Mouse (Mus musculus) neutrophil, adult 65 days (primary cell): ENCODE measurements around the gene Cldn22. TPM values are rescaled to one million over a fixed set of nuclear protein-coding genes. Genes with fewer than 3 reads are reported as not detected.

Experiments
- total RNA-seq: library from RNA; stranded (reverse); gene quantifications from 2 replicates; pipeline ENCODE4 v1.2.4, GENCODE M21; 2023

The Cldn22 gene
- total RNA-seq = not detected in 2 replicates

DNA sequence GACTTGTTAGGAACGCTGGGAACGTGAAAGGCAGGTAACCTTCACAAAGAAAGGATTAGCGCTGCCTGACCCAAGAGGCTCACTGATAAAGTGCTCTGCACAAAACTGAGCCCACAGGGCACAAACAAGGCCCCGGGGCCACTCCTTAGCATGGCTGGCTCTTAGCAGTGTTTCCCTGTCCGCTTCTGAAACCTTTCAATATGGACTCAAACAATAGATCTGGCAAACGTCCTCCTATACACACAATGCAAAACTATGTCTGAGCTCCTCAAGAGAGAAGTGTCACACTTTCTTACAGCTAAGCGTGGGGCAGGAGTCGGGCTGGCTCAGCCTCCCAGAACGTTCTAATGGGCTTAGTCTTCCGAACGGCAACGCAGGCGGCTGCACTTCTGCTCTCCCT lies at the start of gene Cldn22:
TSS of gene Cldn22 (plus strand) at position 301 of the 400 bp plus-strand sequence.

DNA sequence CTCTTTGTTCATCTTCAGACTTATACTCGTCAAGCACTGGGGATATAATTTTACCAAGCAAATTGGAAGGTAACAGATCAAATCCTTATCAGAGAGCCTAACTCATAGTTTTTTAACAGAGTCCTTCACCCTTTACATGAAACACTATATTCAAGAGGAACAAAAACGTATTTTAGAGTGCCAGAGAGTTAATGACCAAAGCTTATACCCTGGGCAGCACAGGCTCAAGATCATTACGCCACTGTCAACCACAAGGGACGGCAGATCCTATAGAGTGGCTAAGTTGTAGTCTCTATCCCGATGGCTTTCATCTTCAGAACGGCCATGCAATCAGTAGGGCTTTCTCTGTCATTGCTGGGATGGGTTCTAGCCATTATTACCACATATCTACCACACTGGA lies 2.4 kb upstream of the Cldn22 start, which contains the start of gene Cldn24:
TSS of gene Cldn24 (plus strand) at position 301 of the 400 bp plus-strand sequence.

Other genes starting within 250 kb of the Cldn22 start
- gene Ing2, start 148.9 kb upstream of the Cldn22 start, total RNA-seq = 57.2 and 60.6 TPM in 2 replicates
- gene Cdkn2aip, start 110.5 kb upstream of the Cldn22 start, total RNA-seq = 22.2 and 23.5 TPM in 2 replicates
- not detected in 2 replicates for gene Cldn24, start 2.3 kb upstream of the Cldn22 start, total RNA-seq
- 2.2 and 3.7 TPM in 2 replicates for gene Wwc2, start 166.4 kb downstream of the Cldn22 start, total RNA-seq